In genomic region chr4:117527952-117528351, GRCm38 (mm10) we compare ENCODE assay signal across 8 mouse cellular contexts. TPM values are rescaled to one million over a fixed set of nuclear protein-coding genes. Genes with fewer than 3 reads are reported as not detected.
DNase-seq lines count a peak whose midpoint lies in the region; ATAC-seq and TF ChIP-seq lines count a peak whose summit lies in the region.

No protein-coding gene starts in this region.

- H3K4me1 ChIP-seq in forebrain, embryonic 11.5 days (replicated peaks; ENCODE audit: control insufficient read depth, insufficient read depth, low read length), result 0 out of 2 replicates have a peak, but pooled peaks cover 3% of the 10 kb centered on the region
- H3K4me1 ChIP-seq in forebrain, embryonic 15.5 days, result no peaks in the 10 kb centered on the region
- no peaks in the 10 kb centered on the region for H3K4me1 ChIP-seq in embryonic fibroblast, embryonic 13.5 days (ENCODE audit: control insufficient read depth, insufficient read depth, low read length)

- peak; percentile 66 for DNase-seq in forebrain, embryonic 11.5 days (ENCODE audit: low spot score)
- peak; percentile 28 to 42 for DNase-seq in urinary bladder, postnatal 36 days (ENCODE audit: low spot score in 2 of 2)
- DNase-seq in urinary bladder, postnatal 4 days (ENCODE audit: low spot score in 2 of 2), result no peak
- peak; percentile 80 for DNase-seq in kidney, postnatal 10 days
- peak; percentile 23 to 26 for DNase-seq in thymus, adult 18-20 months

- WGBS in forebrain, embryonic 11.5 days, result 30% methylated on average over 1 of the region's 1 CpGs
- 36% methylated on average over 1 of the region's 1 CpGs for WGBS in forebrain, embryonic 15.5 days

- H3K9ac ChIP-seq in forebrain, embryonic 11.5 days (ENCODE audit: low read length), result no peak overlapping the region
- no peak overlapping the region for H3K9ac ChIP-seq in forebrain, embryonic 15.5 days (replicated peaks)

- peak; percentile 54; the same call in 1 of the 2 replicates for TF ChIP-seq CTCF in embryonic fibroblast, embryonic 13.5 days (IDR thresholded peaks at IDR 0.05; ENCODE audit: borderline replicate concordance, insufficient read depth, low read length)

- no peaks in the 10 kb centered on the region for H3K27me3 ChIP-seq in forebrain, embryonic 11.5 days (ENCODE audit: control insufficient read depth, insufficient read depth, low read length)
- H3K27me3 ChIP-seq in forebrain, embryonic 15.5 days, result no peaks in the 10 kb centered on the region

- no peak overlapping the region for H3K4me2 ChIP-seq in forebrain, embryonic 11.5 days (ENCODE audit: low read depth, low read length, severe bottlenecking)
- H3K4me2 ChIP-seq in forebrain, embryonic 15.5 days (replicated peaks), result no peak overlapping the region

- no peaks in the 10 kb centered on the region for H3K9me3 ChIP-seq in forebrain, embryonic 11.5 days (ENCODE audit: control insufficient read depth, low read length)
- H3K9me3 ChIP-seq in forebrain, embryonic 15.5 days, result no peaks in the 10 kb centered on the region

- H3K36me3 ChIP-seq in forebrain, embryonic 11.5 days (ENCODE audit: control insufficient read depth, insufficient read depth, low read length), result no peaks in the 10 kb centered on the region
- no peaks in the 10 kb centered on the region for H3K36me3 ChIP-seq in forebrain, embryonic 15.5 days

- no peak overlapping the region for H3K4me3 ChIP-seq in forebrain, embryonic 11.5 days (ENCODE audit: low read depth, low read length)
- no peak overlapping the region for H3K4me3 ChIP-seq in forebrain, embryonic 15.5 days
- no peak overlapping the region for H3K4me3 ChIP-seq in embryonic fibroblast, embryonic 13.5 days (ENCODE audit: insufficient read depth, low read length)

- no peak overlapping the region for H3K27ac ChIP-seq in forebrain, embryonic 11.5 days (ENCODE audit: low read depth, low read length)
- H3K27ac ChIP-seq in forebrain, embryonic 15.5 days (replicated peaks), result no peak overlapping the region
- H3K27ac ChIP-seq in embryonic fibroblast, embryonic 13.5 days (ENCODE audit: insufficient read depth, low read length), result no peak overlapping the region

- no peak; the same call in 1 of the 2 replicates for ATAC-seq in forebrain, embryonic 11.5 days (replicated peaks; ENCODE audit: low FRiP score)
- ATAC-seq in forebrain, embryonic 15.5 days (replicated peaks), result no peak
- peak; percentile 80 for ATAC-seq in megakaryocyte, adult 5-6 weeks (ENCODE audit: poor library complexity, severe bottlenecking)

- TF ChIP-seq POLR2A in embryonic fibroblast, embryonic 13.5 days (IDR thresholded peaks at IDR 0.05; ENCODE audit: low read depth, low read length), result no peak

RNA-seq across cellular contexts. Expression of gene Eri3, which starts 22.2 kb away (rescaled TPM):
- 146 TPM in 2 replicates for polyA plus RNA-seq in forebrain, embryonic 11.5 days (2014; fragmentation: Nextera tagmentation; extraction: Ambion mirVana)
- polyA plus RNA-seq in forebrain, embryonic 15.5 days (2015; fragmentation: Nextera tagmentation; extraction: Ambion mirVana), result 255 and 270 TPM in 2 replicates
- polyA plus RNA-seq in embryonic fibroblast, embryonic 13.5 days (2011; ENCODE audit: insufficient read length, low read depth, missing spikeins), result 60.8 and 67.3 TPM in 2 replicates
- total RNA-seq in megakaryocyte, adult 5-6 weeks (2015), result 36.8 and 39.7 TPM in 2 replicates
- 12.9 and 13.3 TPM in 2 replicates for total RNA-seq in megakaryocyte, adult 5-6 weeks (2017)

RNA-seq across cellular contexts. Expression of gene Rnf220, which starts 31.1 kb away (rescaled TPM):
- polyA plus RNA-seq in forebrain, embryonic 11.5 days (2014; fragmentation: Nextera tagmentation; extraction: Ambion mirVana), result 92.3 and 95.1 TPM in 2 replicates
- 122 and 128 TPM in 2 replicates for polyA plus RNA-seq in forebrain, embryonic 15.5 days (2015; fragmentation: Nextera tagmentation; extraction: Ambion mirVana)
- 43.0 and 47.7 TPM in 2 replicates for polyA plus RNA-seq in embryonic fibroblast, embryonic 13.5 days (2011; ENCODE audit: insufficient read length, low read depth, missing spikeins)
- 38.7 and 40.6 TPM in 2 replicates for total RNA-seq in megakaryocyte, adult 5-6 weeks (2015)
- 76.7 and 84.3 TPM in 2 replicates for total RNA-seq in megakaryocyte, adult 5-6 weeks (2017)

Comparison
In these comparisons a context has a peak if more than half of its experiments do, and no peak if none do; other contexts are left out.
1. DNase-seq: peak in forebrain, embryonic 11.5 days (single experiment), urinary bladder, postnatal 36 days (2 of 2), kidney, postnatal 10 days (single experiment) and thymus, adult 18-20 months (2 of 2); none in urinary bladder, postnatal 4 days (0 of 2).